Mouse (Mus musculus) adrenal gland (tissue): ENCODE measurements around the gene G6pc.
"Not testable (repeated sequence)": the region's sequence is repeated elsewhere in the genome, so short reads cannot be mapped to it uniquely, and the experiment has no call there.

Source experiments
- intact Hi-C: fragments of 180-260 bp; cut with DNase I; formaldehyde crosslinking; loops from one replicate; pipeline ENCODE4 v1.15.1; 2025

G6pc gene

DNA sequence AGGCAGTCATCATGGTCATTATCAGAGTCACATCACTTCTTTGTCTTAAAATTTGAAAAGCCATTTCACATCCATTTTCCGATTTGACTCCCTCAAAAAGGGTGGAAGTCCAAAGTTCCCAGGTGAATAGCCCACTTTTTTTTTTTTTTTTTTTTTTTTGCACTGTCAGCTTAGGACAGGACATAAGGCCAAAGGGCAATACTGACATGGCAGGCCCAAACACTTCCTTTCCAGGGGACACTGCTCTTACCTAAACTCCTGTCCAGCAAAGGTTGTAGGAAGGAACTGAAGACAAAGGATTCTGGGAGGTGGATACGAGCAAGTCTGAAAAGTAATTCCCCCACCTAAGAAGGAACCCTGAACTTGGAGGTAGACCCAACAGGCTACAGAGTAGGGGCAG lies 11.4 kb upstream of the G6pc start:
- intact Hi-C loops = no loop called here

DNA sequence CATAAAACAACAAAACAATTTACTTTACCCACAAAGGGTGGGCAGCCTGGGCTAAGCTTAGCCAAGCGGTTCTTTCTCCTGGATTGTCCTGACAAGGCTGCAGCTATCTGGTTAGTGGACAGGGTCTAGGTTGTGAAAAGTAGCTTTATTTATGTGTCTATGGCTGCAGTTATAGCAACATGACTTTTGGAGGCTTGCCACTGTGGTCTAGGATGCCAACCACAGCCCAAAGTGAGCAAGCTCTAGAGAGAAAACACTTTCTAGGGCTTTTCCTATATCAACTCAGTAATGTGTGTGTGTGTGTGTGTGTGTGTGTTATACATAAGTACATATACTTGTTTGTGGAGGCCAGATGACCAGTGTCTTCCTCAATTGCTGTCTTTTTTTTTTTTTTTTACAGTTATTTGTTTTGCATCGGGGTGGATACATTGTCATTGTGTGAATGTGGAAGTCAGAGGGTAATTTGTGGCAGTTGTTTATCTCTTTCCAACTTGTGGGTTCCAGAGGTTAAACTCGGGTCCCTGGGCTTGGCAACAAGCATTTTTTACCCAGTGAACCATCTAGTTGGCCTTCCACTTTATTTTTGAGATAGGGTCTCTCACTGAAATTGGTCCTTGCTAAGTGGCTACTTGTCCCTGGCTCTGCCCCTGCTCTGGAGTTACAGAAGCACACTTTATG lies 9.7 kb upstream of the G6pc start:
- intact Hi-C loops = no loop called here

DNA sequence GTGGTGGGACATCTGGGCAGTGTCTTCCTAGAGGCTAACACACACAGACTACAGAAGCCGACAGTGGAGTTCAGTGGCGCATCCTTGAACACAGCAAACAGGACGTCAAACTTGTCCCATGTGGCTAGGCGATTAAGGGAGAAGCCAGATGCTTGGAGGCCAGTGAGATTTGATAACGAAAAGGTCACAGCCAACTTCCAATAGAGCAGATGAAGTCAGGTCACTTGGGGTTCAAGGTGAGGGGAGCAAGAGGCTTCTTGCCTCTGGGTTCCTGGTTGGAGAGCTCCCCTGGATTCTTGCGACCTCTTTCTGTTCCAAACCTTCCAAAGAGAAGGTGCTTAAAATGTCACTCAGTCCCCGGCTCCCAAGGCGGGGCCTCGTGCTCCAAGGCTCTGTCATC lies 7.6 kb upstream of the G6pc start:
- intact Hi-C loops = no loop called here

DNA sequence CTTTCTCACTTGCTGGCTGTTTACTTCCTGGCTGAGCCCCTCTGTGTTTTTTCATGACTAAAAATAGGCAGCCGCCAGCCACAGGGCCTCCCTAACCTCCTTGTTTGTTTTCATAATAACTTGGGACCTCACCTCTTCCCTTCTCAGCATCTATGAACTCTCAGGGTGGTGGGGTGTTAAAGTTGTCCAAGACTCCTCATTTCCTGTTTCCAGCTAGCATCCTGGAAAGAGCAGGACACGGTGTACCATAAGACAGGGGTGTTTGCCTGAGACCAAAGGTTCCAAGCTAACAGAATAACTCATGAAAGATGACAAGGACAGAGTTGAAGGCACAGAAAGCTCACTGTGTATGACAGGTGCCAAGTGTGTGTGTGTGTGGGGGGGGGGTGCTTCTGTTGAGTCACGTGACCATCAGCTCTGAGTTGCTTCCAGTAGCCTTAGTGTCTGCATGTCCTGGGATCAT lies 6.7 kb upstream of the G6pc start:
- intact Hi-C loops = no loop called here

DNA sequence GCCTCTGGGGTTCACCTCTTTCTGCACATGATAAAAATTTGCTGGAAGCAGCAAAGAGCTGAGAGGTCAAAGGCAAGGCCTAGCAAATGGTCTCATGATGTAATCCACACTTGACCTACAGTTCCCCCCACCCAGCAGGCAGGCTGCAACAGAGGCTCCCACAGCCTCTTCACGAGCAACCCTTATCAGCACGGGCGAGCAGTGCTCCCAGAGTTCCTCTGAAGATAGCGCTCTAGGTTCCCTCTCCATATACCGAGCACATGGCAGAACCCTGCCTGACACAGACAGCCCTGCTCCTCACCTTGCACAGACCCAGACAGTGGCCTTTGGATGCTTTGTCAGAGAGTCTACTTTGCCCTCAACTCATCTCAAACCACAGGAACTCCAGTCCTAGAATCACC lies 2.8 kb upstream of the G6pc start:
- intact Hi-C loops = no loop called here

DNA sequence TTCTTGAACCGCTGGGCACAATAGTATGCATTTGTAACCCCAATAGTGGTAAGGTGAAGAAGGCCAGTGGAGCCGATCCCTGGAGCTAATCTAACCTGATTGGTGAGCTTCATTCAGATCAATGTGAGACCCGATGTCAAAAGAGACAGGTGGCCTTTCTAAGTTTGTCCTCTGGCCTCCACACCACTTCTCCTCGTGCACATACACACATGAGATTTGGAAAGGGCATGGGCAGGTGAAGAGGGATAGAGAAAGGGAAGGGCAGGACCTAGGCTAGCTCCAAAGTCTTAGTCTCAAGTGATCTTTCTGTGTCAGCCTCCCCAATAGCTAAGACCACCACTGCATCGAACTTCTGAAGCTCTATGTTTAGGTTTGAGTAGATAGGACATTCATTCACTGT lies 2.8 kb downstream of the G6pc start:
- intact Hi-C loops = no loop called here

DNA sequence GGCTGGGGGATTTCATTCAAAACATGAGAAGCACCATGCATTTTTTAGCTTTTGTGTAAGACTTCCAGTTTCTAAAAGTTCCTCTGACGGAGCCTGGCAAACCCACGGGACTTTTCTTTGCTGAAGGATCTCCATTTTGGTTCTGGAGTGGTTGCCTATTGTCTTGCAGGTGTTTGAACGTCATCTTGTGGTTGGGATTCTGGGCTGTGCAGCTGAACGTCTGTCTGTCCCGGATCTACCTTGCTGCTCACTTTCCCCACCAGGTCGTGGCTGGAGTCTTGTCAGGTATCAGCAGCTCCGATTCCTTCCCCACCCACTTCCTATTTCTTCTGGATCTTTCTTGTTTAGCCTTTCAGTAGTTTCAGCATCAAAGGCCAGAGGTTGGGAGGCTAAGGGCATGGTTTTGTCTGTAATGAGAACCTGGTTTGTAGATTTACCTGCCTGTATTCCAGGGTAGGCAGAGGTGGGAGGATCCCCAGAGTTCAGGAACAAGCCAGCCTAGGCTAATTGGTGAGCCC lies 7.1 kb downstream of the G6pc start:
- intact Hi-C loops = no loop called here

GRCm38 (mm10) chr11:101378196-101378595 lies 10.8 kb downstream of the G6pc start:
- intact Hi-C loops = not testable (repeated sequence)

DNA sequence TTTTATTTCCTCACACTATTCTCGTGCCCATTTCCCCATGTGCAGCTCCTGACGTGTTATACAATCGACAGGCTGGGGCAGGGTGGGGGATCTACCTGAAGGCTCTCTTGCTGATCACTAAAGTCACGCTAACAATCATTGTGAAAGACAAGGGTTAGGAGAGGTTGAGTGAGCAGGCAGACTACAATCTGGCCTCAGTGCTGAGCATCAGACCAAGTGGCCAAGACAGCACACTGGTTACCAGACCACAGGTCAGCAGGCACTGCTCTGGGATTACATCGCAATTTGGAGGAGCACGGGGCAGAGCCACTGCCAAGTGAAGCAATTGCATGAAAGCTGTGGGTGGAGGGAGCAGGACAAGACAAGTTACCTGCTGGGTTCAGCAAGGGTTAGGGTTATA lies 11.6 kb downstream of the G6pc start:
- intact Hi-C loops = no loop called here

DNA sequence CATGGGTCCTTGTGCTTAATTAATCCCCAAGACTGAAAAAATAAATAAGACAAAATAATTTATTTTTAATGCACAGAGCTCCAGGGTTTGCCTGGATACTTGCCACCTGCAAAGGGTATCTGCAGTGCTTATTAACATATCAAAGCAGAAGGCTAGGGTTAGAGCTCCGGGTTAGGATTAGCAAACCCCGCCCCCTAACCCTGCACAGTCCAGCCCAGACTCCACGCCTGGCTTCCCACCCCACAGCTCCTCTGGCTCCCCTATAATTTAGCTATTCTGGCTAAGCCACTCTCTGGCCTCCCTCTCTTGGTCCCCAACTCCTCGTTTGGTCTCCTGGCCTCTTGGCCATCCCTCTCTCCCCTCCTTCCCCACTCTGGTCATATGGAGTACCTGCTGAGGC lies 14.5 kb downstream of the G6pc start:
- intact Hi-C loops = no loop called here

- intact Hi-C loops = loop anchor here (1.0 to 10.0 kb wide), 3 partner anchors 72 to 190 kb away; no protein-coding TSS in a partner anchor
Measured at GRCm38 (mm10) chr11:101395110-101395509, 27.7 kb downstream of the G6pc start.

DNA sequence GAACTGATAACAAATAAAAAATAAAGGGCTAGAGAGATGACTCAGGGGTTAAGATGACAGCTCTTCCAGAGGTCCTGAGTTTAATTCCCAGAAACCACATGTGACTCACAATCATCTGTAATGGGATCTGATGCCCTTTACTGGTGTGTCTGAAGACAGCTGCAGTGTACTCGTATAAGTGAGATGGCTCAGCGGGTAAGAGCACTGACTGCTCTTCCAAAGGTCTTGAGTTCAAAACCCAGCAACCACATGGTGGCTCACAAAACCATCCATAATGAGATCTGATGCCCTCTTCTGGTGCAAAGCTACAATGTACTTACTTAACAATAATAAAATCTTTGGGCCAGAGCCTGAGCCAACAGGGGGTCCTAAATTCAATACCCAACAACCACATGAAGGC lies 47.9 kb downstream of the G6pc start:
- intact Hi-C loops = no loop called here

DNA sequence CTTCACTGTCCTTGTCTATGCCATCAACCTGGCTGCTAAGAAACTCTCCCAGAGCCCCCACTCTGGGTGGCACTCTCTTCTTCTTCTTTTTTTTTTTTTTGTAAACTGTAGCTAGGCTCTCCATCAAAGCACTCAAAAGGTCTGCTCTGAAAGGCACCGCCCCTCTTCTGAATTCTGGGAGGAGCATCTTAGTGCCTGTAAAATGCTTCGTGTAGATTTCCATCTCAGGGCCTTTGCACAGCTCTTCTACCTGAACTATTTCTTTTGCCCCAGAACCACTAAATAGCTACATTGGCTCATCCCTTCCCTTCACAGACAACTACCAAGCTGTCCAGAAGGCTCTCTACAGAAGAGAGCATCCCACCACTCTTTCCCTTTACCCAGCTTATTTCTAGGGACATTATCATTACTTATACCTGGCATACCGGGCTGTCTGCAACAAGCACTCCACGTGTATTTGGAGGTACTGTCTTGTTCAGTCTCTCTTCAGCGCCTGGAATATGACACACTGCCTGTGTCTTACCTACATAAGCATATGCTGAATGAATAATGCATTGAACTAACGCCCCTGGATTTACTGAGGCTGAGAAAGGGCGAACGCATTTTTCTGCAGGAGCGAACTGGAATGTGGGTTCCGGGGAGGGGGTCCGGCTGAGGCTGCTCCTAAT lies 49.2 kb downstream of the G6pc start:
- intact Hi-C loops = no loop called here

DNA sequence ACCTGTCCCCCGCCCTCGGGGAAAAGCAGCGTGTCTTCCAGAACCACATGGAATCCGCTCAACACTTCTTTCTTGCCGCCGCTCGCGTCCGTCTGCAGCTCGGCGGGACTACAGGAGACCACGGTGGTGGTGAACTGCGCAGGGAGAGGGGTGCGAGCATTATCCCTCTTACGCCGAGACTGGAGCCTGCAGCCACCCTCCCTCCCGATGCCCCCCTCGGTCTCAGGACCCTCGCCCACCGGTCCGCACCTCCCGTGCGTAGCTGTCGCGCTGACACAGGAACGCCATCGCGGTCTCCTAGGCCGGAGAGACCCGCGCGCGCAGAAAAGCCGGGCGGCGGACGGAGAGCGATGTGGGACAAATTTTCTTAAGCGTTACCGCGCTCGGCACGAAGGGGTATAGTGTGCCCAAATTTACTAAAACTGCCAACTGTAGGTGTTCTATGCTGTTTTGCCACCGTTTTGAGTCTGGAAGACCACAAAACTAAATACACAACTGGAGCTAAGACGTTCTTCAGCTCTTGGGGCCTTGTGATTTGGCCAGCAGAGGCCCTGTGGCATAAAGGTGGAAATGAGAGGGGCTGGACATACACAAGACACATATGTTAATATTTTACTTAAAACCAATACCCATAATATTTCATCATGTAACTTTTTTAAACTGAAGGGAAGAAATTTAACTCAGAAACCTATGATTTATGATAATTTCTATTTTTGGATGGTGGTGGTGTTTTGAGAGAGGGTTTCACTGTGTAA lies 49.9 kb downstream of the G6pc start, which contains the start of gene Aarsd1:
Gene Aarsd1, minus strand, starts transcription at position 515 of the 755 bp plus-strand sequence.
- intact Hi-C loops = no loop called here

DNA sequence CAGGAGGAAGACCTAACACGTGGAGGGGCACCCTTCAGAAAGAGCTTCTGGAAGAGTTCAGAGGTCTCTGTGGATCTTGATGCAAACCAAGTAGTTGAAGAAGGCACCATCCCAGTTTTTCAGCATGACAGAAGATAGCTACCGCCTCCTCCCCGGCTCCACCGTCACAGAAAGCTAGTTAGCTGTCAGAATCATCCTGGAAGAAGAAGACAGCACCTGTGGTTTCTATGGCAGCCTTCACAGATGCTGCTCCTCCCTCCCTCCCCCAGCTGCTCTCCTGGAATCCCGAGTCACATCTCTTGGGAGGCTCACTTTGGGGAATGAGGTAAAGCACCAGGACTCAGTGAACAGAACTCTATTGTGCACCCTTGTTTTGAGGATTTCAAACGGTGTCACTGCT lies 51.6 kb downstream of the G6pc start:
- intact Hi-C loops = no loop called here

DNA sequence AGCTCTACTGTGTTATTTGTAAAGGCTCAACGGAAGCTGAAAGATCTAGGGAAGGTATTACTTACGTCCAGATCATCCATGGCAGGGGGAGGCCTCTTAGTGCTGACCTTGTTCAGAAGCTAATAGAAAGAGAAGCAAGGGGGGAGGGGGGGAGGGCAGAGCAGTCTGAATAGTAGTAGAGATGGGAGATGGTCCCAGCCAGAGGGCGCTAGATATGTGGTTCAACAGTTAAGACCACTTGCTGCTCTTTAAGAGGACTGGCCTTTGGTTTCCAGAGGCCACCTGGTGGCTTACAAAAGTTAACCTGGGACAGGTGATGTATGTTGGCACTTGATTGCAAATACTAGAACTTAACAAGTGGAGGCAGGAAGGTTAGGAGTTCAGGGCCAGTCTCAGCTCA lies 52.2 kb downstream of the G6pc start:
- intact Hi-C loops = no loop called here

GRCm38 (mm10) chr11:101420148-101420547 lies 52.8 kb downstream of the G6pc start:
- intact Hi-C loops = no loop called here

GRCm38 (mm10) chr11:101424105-101424851 lies 56.9 kb downstream of the G6pc start, which contains the start of gene Gm27029:
TSS of gene Gm27029 (minus strand) at chr11:101424796.
- intact Hi-C loops = no loop called here

GRCm38 (mm10) chr11:101424925-101425813 lies 57.8 kb downstream of the G6pc start, which contains the start of the genes Rundc1 and Ptges3l:
TSS of gene Rundc1 (plus strand) at chr11:101425085.
TSS of gene Ptges3l (minus strand) at chr11:101425333.
- intact Hi-C loops = no loop called here

DNA sequence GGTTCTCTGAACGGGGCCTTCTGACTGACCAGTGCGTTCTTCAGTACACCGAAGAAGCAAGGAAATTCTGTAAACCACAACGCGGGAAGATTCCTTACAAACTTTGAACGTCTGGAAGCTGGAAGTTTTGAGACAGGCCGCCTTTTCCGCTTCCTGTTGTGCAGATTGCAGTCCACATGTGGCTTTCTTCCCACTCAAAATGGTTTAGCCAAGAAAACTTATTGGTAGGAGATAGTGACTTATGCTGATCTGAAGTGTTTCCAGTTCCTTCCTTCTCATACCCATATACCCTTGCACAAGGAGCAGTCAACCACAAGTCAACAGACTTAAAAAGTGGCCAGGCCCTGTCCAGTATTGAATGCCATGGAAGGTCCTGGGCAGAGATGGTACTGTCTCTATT lies 58.8 kb downstream of the G6pc start:
- intact Hi-C loops = no loop called here
